Mouse (Mus musculus): Measurements from ENCODE around the gene Cyp4f40. TPM values are rescaled to one million over a fixed set of nuclear protein-coding genes. Genes with fewer than 3 reads are reported as not detected.
"Not testable (repeated sequence)": the region's sequence is repeated elsewhere in the genome, so short reads cannot be mapped to it uniquely, and the experiment has no call there.

The Cyp4f40 gene
- polyA plus RNA-seq, 1 experiment from 2014 or later, result not detected

DNA sequence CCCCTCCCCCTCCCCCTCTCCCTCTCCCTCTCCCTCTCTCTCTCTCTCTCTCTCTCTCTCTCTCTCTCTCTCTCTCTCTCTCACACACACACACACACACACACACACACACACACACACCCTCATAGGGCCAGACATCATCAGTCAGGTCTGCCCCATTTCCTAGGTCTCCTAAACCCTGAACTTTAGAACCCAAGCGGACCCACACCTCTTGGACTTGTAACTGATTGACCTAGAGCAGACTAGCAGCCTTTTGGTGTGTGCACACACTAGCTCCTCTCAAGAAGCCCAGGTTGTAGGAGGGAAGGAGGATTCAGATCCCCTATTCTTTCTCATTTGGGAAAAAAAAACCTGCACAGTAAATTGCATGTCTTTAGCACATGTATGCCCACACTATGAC is 63.5 kb downstream of the Cyp4f40 start:
- not testable (repeated sequence) for H3K9me3 ChIP-seq (replicated peaks); H3K9ac ChIP-seq; H3K4me3 ChIP-seq; ATAC-seq (replicated peaks; ENCODE audit: insufficient number of reproducible peaks, insufficient read depth, low FRiP score, low read depth); H3K4me1 ChIP-seq (replicated peaks); H3K27ac ChIP-seq; H3K4me2 ChIP-seq; H3K27me3 ChIP-seq; H3K36me3 ChIP-seq
- 70% methylated on average over 1 of the region's 1 CpGs for WGBS

DNA sequence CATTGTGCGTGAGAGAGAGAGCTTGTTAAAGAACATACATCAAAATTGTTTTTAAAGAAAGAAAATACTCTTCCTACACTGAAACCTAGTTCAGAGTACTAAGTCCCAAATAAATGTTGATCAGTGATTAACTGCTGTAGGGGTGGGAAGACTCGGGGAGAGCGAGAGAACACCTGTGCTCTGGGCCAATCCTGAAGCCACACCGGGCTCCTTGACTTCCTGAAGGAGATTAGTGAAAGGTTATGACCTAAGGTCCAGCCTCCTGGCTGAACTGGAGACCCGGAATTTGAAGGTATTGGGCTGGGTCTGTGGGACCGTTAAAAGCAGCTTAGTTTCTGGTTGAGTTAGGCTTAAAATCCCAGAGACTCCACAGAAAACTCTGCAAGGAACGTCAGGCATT is 64.1 kb downstream of the Cyp4f40 start:
- Histone ChIP-seq H3K9me3 (replicated peaks) (no peaks in the 10 kb centered on the region), H3K27ac (no peak overlapping the region), H3K36me3 (no peaks in the 10 kb centered on the region), H3K9ac (no peak overlapping the region), H3K4me3 (no peak overlapping the region), H3K4me2 (no peak overlapping the region), H3K27me3 (no peaks in the 10 kb centered on the region), H3K4me1 (replicated peaks) (no peaks in the 10 kb centered on the region)
- 84% methylated on average over 7 of the region's 7 CpGs for WGBS
- no peak for ATAC-seq (replicated peaks; ENCODE audit: insufficient number of reproducible peaks, insufficient read depth, low FRiP score, low read depth)

DNA sequence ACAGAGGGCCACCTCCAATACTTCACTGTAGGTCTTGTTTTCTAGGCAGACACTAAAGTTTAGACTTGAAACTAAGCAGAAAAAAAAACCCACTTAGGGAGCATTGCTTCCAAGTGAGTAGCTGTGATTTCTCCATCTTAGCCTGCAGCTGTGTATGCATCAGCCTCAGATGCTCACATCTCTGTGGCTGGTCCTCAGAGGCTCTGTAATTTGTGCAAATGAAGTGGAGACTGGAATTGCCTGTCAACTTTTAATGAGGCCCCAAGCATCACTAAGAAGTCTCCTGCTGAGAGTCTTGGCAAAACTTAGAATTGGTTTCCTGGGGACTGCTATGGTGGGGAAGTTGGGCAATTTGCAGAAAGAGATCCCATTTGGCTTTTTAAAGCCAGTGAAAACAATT is 67.7 kb downstream of the Cyp4f40 start:
- not testable (repeated sequence) for H3K4me1 ChIP-seq (replicated peaks); H3K9ac ChIP-seq; H3K4me3 ChIP-seq; H3K27me3 ChIP-seq; H3K9me3 ChIP-seq (replicated peaks); H3K27ac ChIP-seq; H3K4me2 ChIP-seq; ATAC-seq (replicated peaks; ENCODE audit: insufficient number of reproducible peaks, insufficient read depth, low FRiP score, low read depth); H3K36me3 ChIP-seq

Other genes starting within 250 kb of the Cyp4f40 start
- 0.30 and 2.2 TPM in 2 replicates for gene Pglyrp2, start 234.7 kb upstream of the Cyp4f40 start, polyA plus RNA-seq (2015; fragmentation: Nextera tagmentation; extraction: Ambion mirVana)
- gene Cyp4f39, start 206.2 kb upstream of the Cyp4f40 start, polyA plus RNA-seq (2015; fragmentation: Nextera tagmentation; extraction: Ambion mirVana), result 0.49 and 0.58 TPM in 2 replicates
- gene Cyp4f17, start 152.8 kb upstream of the Cyp4f40 start, polyA plus RNA-seq (2015; fragmentation: Nextera tagmentation; extraction: Ambion mirVana), result 7.0 and 7.3 TPM in 2 replicates
- 15.2 and 18.9 TPM in 2 replicates for gene Cyp4f16, start 122.3 kb upstream of the Cyp4f40 start, polyA plus RNA-seq (2015; fragmentation: Nextera tagmentation; extraction: Ambion mirVana)
- not detected in 2 replicates for gene Cyp4f37, start 37.6 kb upstream of the Cyp4f40 start, polyA plus RNA-seq (2015; fragmentation: Nextera tagmentation; extraction: Ambion mirVana)
- gene Cyp4f15, start 26.7 kb downstream of the Cyp4f40 start, polyA plus RNA-seq (2015; fragmentation: Nextera tagmentation; extraction: Ambion mirVana), result 0.19 TPM in 1 of 2 replicates, not detected in the other
- gene Zfp871, start 129.4 kb downstream of the Cyp4f40 start, polyA plus RNA-seq (2015; fragmentation: Nextera tagmentation; extraction: Ambion mirVana), result 18.1 and 20.5 TPM in 2 replicates
- 1.1 and 1.3 TPM in 2 replicates for gene Zfp811, start 151.0 kb downstream of the Cyp4f40 start, polyA plus RNA-seq (2015; fragmentation: Nextera tagmentation; extraction: Ambion mirVana)
- 6.2 and 8.2 TPM in 2 replicates for gene Zfp799, start 171.4 kb downstream of the Cyp4f40 start, polyA plus RNA-seq (2015; fragmentation: Nextera tagmentation; extraction: Ambion mirVana)
- gene Zfp870, start 232.7 kb downstream of the Cyp4f40 start, polyA plus RNA-seq (2015; fragmentation: Nextera tagmentation; extraction: Ambion mirVana), result 4.5 and 5.5 TPM in 2 replicates